Mouse (Mus musculus) neural tube, embryonic 15.5 days (tissue): ENCODE results near the gene Rbm19. TPM values are rescaled to one million over a fixed set of nuclear protein-coding genes. Genes with fewer than 3 reads are reported as not detected.
A peak's percentile ranks its signal among the peaks of the same experiment; 100 is the strongest.

Experiments
- ATAC-seq: fragments of 200-750 bp; cut with Nextera tagmentation; 2 replicates; pipeline ENCODE4 v1.8.0; 2017; ENCODE audit warnings: mild to moderate bottlenecking, moderate TSS enrichment, moderate library complexity; ENCODE audit not compliant: low FRiP score
- H3K27ac ChIP-seq: fragments of 300-500 bp; sonication (generic); replicated peaks from 2 replicates; pipeline ENCODE4 v1.5.1; 2015; ENCODE audit warnings: mild to moderate bottlenecking, inconsistent platforms
- H3K27me3 ChIP-seq: fragments of 300-500 bp; sonication (generic); replicated peaks from 2 replicates; pipeline ENCODE4 v1.6.1; 2015; ENCODE audit warnings: inconsistent platforms
- H3K36me3 ChIP-seq: fragments of 300-500 bp; sonication (generic); 2 replicates; pipeline ENCODE4 v1.6.1; 2015; ENCODE audit warnings: inconsistent platforms
- H3K4me1 ChIP-seq: fragments of 300-500 bp; sonication (generic); 2 replicates; pipeline ENCODE4 v1.6.1; 2015; ENCODE audit warnings: inconsistent platforms
- H3K4me2 ChIP-seq: fragments of 300-500 bp; sonication (generic); 2 replicates; pipeline ENCODE4 v1.6.1; 2015; ENCODE audit warnings: inconsistent platforms, mild to moderate bottlenecking, moderate library complexity
- H3K4me3 ChIP-seq: fragments of 300-500 bp; sonication (generic); replicated peaks from 2 replicates; pipeline ENCODE4 v1.5.1; 2015; ENCODE audit warnings: mild to moderate bottlenecking, inconsistent platforms
- H3K9ac ChIP-seq: fragments of 300-500 bp; sonication (generic); replicated peaks from 2 replicates; pipeline ENCODE4 v1.6.1; 2015; ENCODE audit warnings: mild to moderate bottlenecking, inconsistent platforms
- H3K9me3 ChIP-seq: fragments of 300-500 bp; sonication (generic); replicated peaks from 2 replicates; pipeline ENCODE4 v1.6.1; 2016; ENCODE audit warnings: inconsistent platforms
- WGBS: fragments of 180-500 bp; shearing (Covaris S2); methylation state at CpG from one replicate; pipeline ENCODE4 v1.1.7; 2015; ENCODE audit warnings: mixed read lengths; 5-methylcytosine and 5-hydroxymethylcytosine counted together
- polyA plus RNA-seq: library from polyadenylated mRNA; unstranded; fragments of >200 nt; fragmentation: Nextera tagmentation; extraction: Ambion mirVana; gene quantifications from 2 replicates; pipeline ENCODE4 v1.2.1, GENCODE M21; 2015

The Rbm19 gene
- polyA plus RNA-seq, 1 experiment from 2014 or later, result 18.7 TPM

DNA sequence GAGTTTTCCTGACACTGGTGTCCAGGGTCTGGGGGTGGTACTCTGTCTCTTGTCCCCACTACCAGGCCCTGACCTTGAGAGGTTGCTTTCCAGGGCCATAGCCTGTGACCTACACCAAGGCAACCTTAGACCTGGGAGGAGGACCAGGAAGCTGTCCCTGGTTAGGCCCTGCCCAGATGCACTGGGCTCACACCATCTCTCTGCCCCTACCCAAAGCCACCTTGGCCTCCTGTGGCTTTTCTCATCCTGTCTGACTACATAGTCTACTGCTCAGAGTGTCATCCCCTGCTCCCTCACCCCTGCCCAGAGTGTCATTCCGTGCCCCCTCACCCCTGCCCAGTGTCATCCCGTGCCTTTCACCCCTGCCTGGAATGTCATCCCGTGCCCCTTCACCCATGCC is 19.6 kb downstream of the Rbm19 start:
- no peak for ATAC-seq
- no peak overlapping the region for H3K4me3 ChIP-seq
- no peak overlapping the region for H3K27ac ChIP-seq
- WGBS, result 47% methylated on average over 3 of the region's 3 CpGs
- peaks cover 10% of the 10 kb centered on the region; the same call in 1 of the 2 replicates for H3K36me3 ChIP-seq
- peaks cover 7% of the 10 kb centered on the region for H3K4me1 ChIP-seq
- H3K9ac ChIP-seq, result no peak overlapping the region
- no peaks in the 10 kb centered on the region for H3K27me3 ChIP-seq
- no peak overlapping the region for H3K4me2 ChIP-seq
- no peaks in the 10 kb centered on the region for H3K9me3 ChIP-seq

DNA sequence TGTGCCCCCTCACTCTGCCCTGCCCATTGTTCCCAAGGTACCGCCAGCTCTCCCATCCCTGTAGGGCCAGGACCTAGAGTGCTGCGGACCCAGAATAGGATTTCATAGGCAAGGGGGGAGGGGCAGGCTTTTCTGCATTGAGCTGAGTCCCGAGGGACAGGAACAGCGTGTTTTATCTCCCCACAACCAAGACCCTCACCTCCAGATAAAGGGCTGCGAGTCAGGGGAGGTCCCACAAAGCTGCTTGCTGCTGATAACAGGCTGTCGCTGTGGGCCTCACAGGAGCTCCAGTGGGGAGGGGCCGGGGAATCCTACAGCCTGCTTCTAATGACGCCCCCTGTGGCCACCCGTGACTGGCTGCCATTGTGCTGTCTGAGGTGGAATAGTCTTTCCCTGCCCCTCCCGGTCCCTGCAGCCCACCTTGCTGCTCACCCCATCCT is 20.0 kb downstream of the Rbm19 start:
- no peak overlapping the region for H3K4me2 ChIP-seq
- 25% methylated on average over 10 of the region's 10 CpGs for WGBS
- no peaks in the 10 kb centered on the region for H3K27me3 ChIP-seq
- H3K9ac ChIP-seq, result no peak overlapping the region
- ATAC-seq, result no peak
- peaks cover 7% of the 10 kb centered on the region for H3K4me1 ChIP-seq
- H3K9me3 ChIP-seq, result no peaks in the 10 kb centered on the region
- H3K27ac ChIP-seq, result no peak overlapping the region
- H3K36me3 ChIP-seq, result peaks cover 13% of the 10 kb centered on the region; the same call in 1 of the 2 replicates
- H3K4me3 ChIP-seq, result no peak overlapping the region

DNA sequence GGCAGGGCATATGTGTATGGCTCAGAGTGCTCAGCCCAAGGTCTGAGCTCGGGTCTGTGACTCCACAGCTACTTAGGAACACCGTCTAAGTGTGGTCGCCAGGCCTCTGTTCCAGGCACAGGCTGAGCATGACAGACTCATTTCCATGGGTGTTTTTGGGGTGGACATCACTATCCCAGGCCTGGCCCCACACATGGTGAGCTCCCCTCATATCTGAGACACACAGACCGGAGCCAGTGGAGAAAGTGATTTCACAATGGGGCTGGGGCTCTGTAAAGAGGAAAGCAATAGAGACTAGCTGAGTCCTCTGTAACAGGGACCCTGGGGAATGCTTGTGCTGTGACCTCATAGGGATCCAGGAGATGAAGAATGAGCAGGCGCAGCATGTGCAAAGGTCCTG is 20.8 kb downstream of the Rbm19 start:
- no peak overlapping the region for H3K9ac ChIP-seq
- no peak overlapping the region for H3K27ac ChIP-seq
- peaks cover 20% of the 10 kb centered on the region; the same call in 1 of the 2 replicates for H3K36me3 ChIP-seq
- ATAC-seq, result no peak
- over 99% methylated on average over 5 of the region's 5 CpGs for WGBS
- no peak overlapping the region for H3K4me2 ChIP-seq
- H3K9me3 ChIP-seq, result no peaks in the 10 kb centered on the region
- no peak overlapping the region for H3K4me3 ChIP-seq
- H3K27me3 ChIP-seq, result no peaks in the 10 kb centered on the region
- H3K4me1 ChIP-seq, result peaks cover 7% of the 10 kb centered on the region

DNA sequence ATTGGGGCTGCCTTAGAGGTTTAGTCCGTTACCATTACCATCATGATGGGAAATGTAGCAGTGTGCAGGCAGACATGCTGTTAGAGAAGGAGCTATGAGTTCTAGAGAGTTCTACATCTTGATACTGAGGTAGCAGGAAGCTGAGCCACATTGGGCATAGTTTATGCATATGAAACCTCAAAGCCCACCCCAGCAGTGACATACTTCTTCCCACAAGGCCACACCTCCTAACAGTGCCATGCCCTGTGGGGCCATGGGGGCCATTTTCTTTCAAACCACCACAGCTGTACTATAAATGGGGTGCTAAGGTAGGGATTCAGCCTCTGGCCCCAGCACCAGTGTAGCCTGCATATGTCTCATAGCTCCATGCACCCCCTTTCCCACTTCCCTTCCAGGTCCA is 21.6 kb downstream of the Rbm19 start:
- Histone ChIP-seq H3K27me3 (no peaks in the 10 kb centered on the region), H3K9me3 (no peaks in the 10 kb centered on the region), H3K4me2 (no peak overlapping the region), H3K9ac (no peak overlapping the region), H3K27ac (no peak overlapping the region), H3K36me3 (peaks cover 18% of the 10 kb centered on the region; the same call in 1 of the 2 replicates), H3K4me1 (peaks cover 7% of the 10 kb centered on the region), H3K4me3 (no peak overlapping the region)
- no peak for ATAC-seq
- 93% methylated on average over 1 of the region's 1 CpGs for WGBS

DNA sequence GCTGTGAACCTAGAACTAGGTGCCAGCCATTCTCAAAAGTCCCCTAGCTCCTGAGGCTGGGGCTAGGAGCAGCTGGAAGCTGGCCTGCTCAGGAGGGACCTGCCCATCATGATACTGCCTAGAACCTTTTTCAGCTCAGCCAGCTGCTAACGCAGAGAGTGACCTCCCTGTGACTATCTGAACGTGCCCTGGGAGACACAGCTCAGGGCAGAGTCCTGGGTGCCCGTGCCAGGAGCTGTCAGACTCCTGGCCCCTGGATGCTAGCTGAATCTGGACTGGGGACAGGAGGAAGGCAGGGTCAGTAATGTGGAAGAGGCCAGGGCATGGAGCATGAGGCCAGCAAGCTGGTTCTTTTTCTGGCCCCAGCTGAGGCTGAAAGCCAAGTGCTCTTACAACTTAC is 22.1 kb downstream of the Rbm19 start:
- H3K27ac ChIP-seq, result no peak overlapping the region

DNA sequence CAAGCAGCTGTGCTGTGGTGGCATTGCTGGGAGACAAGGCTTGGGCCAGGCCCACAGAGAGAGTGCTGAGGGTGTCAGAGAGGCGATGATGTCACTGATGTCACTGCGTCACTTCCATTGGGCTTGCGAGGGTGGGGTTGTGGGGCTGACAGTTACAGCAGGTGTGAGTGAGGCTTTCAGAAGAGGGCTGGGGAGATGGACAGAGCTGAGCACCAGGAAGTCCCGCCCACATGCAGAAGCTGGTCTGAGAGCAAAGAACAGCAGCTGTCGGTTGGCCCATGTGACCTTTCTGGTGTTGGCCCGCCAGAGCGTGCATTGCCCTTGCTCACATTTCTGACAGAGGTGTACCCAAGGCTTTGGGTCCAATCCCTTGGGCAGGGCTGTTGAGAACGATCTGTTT is 23.0 kb downstream of the Rbm19 start:
- Histone ChIP-seq H3K4me1 (peaks cover 7% of the 10 kb centered on the region), H3K36me3 (0 out of 2 replicates have a peak, but pooled peaks cover 15% of the 10 kb centered on the region), H3K9me3 (no peaks in the 10 kb centered on the region), H3K27me3 (no peaks in the 10 kb centered on the region), H3K27ac (no peak overlapping the region), H3K9ac (no peak overlapping the region), H3K4me3 (no peak overlapping the region), H3K4me2 (no peak overlapping the region)
- no peak for ATAC-seq
- 72% methylated on average over 8 of the region's 8 CpGs for WGBS

More for the DNA sequence above, 22.1 kb downstream of the Rbm19 start:
- Histone ChIP-seq H3K9ac (no peak overlapping the region), H3K36me3 (0 out of 2 replicates have a peak, but pooled peaks cover 15% of the 10 kb centered on the region), H3K4me2 (no peak overlapping the region), H3K9me3 (no peaks in the 10 kb centered on the region), H3K27me3 (no peaks in the 10 kb centered on the region), H3K4me3 (no peak overlapping the region), H3K4me1 (peaks cover 7% of the 10 kb centered on the region)
- no peak for ATAC-seq
- 90% methylated on average over 3 of the region's 3 CpGs for WGBS

DNA sequence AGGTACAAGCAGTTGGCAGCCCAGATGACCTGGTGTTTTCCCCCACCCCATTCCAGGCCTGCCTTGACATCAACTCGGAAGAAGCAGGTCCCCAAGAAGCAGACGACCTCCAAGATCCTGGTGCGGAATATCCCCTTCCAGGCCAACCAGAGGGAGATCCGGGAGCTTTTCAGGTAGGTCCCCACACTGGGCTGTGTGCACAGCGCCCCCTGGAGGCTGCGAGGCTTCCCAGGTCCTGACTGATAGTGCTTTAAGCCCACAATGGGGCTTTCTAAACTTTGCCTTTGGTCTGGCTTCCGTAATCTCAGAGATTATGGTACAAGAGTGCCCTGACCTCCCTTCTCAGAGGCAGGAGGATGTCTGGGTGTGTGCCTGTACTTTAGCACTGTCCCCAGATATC is 27.7 kb downstream of the Rbm19 start:
- no peak overlapping the region for H3K4me3 ChIP-seq
- WGBS, result 70% methylated on average over 7 of the region's 7 CpGs

DNA sequence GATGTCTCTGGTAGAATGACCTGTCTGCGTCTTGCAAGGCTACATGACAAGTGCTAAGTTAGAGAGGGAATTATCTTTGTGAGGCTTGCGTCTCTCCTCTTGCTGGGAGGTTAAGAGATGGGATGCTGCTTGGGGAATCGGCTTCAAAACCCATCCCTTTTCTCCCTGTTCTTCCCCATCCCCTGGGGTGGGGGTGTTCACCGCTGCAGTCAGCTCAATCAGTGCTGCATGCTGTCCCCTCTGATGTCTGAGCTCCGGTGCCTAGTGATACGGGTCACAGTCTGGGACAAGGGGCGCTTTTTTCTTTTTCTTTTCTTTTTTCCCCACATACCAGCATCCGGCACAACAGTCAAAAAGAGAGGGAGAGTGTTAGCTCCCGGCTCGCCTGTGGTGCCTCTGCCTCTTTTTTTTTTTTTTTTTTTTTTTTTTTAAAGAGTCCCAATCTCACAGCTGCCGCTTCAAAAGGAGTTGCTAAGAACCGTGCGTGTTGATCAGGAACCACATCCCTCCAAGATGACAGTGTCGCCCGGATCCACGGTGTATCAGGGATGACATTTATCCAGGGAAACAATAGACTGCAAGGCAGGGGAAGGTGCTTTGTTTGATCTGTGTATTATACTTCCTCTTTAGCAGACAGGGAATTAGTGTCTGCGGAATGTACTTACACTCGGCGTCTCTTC is 29.2 kb downstream of the Rbm19 start:
- peak overlapping the region; percentile 37 for H3K4me2 ChIP-seq

More for the DNA sequence above, 27.7 kb downstream of the Rbm19 start:
- H3K36me3 ChIP-seq, result 0 out of 2 replicates have a peak, but pooled peaks cover 19% of the 10 kb centered on the region
- no peaks in the 10 kb centered on the region for H3K27me3 ChIP-seq
- H3K4me1 ChIP-seq, result peaks cover 16% of the 10 kb centered on the region
- no peaks in the 10 kb centered on the region for H3K9me3 ChIP-seq
- H3K9ac ChIP-seq, result no peak overlapping the region
- H3K27ac ChIP-seq, result no peak overlapping the region
- ATAC-seq, result no peak
- H3K4me2 ChIP-seq, result no peak overlapping the region

DNA sequence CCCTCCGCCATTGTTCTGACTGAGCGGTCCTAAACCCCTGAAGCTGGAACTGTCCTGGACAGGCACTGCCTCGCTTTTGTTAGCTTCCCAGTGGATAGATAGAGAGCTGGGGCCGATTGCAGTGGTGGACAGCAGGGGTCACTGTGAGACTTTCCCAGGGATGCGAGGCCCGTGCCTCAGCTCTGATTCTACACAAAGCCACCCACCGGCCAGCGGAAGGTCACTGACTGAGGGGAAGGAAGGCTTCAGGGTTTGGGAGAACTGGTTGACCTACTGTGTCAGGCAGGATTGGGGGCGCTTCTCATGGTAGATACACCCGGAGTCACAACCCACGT is 29.8 kb downstream of the Rbm19 start:
- Histone ChIP-seq H3K4me2 (peak overlapping the region; percentile 37), H3K27me3 (no peaks in the 10 kb centered on the region), H3K4me1 (peaks cover 16% of the 10 kb centered on the region), H3K36me3 (0 out of 2 replicates have a peak, but pooled peaks cover 16% of the 10 kb centered on the region), H3K9me3 (no peaks in the 10 kb centered on the region), H3K4me3 (no peak overlapping the region), H3K27ac (peak overlapping the region; percentile 74), H3K9ac (no peak overlapping the region)
- peak; percentile 82 for ATAC-seq
- 33% methylated on average over 11 of the region's 11 CpGs for WGBS

More for the DNA sequence above, 29.2 kb downstream of the Rbm19 start:
- Histone ChIP-seq H3K27ac (peak overlapping the region; percentile 74), H3K4me3 (no peak overlapping the region), H3K36me3 (0 out of 2 replicates have a peak, but pooled peaks cover 19% of the 10 kb centered on the region), H3K4me1 (peaks cover 16% of the 10 kb centered on the region), H3K27me3 (no peaks in the 10 kb centered on the region), H3K9me3 (no peaks in the 10 kb centered on the region), H3K9ac (no peak overlapping the region)
- peak; percentile 27; the same call in 1 of the 2 replicates for ATAC-seq
- WGBS, result 41% methylated on average over 19 of the region's 19 CpGs

DNA sequence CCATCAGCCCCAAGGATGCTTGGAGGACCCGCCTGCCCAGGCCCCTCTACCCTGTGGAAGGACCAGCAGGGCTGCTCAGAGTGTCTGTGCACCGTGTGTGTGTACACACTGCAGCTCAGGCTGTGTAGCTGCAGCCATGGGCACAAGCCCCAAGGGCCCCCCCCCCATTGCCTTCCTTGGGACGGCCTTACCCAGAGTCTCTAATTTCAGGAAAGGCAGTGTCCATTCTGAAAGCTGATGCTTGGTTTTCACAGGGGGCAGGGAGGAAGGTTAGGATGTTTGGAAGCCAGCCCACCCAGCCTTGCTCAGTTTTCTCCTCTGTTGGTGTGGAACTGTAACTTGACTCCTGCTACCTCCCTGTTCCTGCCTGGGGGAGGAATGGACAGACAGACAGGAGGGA is 30.6 kb downstream of the Rbm19 start:
- Histone ChIP-seq H3K4me1 (peaks cover 16% of the 10 kb centered on the region), H3K9ac (no peak overlapping the region), H3K36me3 (0 out of 2 replicates have a peak, but pooled peaks cover 10% of the 10 kb centered on the region), H3K9me3 (no peaks in the 10 kb centered on the region), H3K4me2 (no peak overlapping the region), H3K27ac (no peak overlapping the region), H3K4me3 (no peak overlapping the region), H3K27me3 (no peaks in the 10 kb centered on the region)
- no peak for ATAC-seq
- 91% methylated on average over 3 of the region's 3 CpGs for WGBS

DNA sequence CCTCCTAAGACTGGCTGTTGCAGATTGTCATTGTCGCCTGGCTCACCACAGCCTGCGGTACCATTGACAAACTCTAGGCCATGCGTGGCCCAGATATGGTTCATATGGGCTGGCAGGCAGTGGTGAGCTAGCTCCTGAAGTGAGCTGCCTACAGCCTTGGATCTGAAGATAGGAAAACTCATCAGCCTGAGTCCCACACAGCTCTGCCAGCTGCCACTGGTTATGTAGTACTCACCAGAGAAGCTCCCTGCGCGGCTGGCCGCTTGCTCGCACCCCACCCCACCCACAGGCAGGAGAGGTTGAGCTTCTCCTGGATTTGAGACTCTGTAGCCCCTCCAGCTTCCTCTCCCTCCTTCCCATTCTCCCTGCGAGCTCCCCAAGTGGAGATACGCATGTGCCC is 32.0 kb downstream of the Rbm19 start:
- Histone ChIP-seq H3K4me3 (no peak overlapping the region), H3K4me2 (no peak overlapping the region), H3K27me3 (no peaks in the 10 kb centered on the region), H3K4me1 (peaks cover 17% of the 10 kb centered on the region), H3K36me3 (0 out of 2 replicates have a peak, but pooled peaks cover 7% of the 10 kb centered on the region), H3K27ac (no peak overlapping the region), H3K9me3 (no peaks in the 10 kb centered on the region), H3K9ac (no peak overlapping the region)
- WGBS, result 90% methylated on average over 9 of the region's 9 CpGs
- ATAC-seq, result no peak

DNA sequence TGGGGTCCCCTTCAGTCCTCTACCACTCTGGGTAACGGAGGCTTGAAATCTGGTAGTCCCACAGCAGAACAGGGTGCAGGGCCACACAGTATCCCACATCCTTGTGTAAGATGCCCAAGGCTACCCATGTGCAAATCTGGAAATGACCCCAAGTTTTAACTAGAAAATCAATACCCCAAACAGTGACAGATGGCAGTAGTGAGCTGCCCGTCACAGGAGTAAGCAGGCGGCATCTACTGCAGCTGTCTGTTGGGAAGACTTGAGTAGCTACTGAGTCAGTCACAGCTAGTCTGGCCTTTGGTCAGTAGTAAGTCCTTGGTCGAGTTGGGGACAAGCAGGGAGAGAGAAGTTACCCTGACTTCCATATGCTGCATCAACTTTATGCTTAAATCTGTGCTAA is 34.9 kb downstream of the Rbm19 start:
- Histone ChIP-seq H3K27ac (no peak overlapping the region), H3K4me1 (peaks cover 33% of the 10 kb centered on the region), H3K4me2 (no peak overlapping the region), H3K4me3 (no peak overlapping the region), H3K27me3 (no peaks in the 10 kb centered on the region), H3K9me3 (no peaks in the 10 kb centered on the region), H3K36me3 (0 out of 2 replicates have a peak, but pooled peaks cover 3% of the 10 kb centered on the region), H3K9ac (no peak overlapping the region)
- WGBS, result 83% methylated on average over 4 of the region's 4 CpGs
- no peak for ATAC-seq
